Mouse (Mus musculus) CH12.LX (cell line): Measurements from ENCODE around the gene Dlx3.

Source experiments
- BHLHE40 ChIP-seq: IDR thresholded peaks from 2 replicates; pipeline ENCODE4 v1.6.1; 2011; ENCODE audit warnings: mild to moderate bottlenecking, low read depth, low read length, improper control_type of control experiment
- CHD1 ChIP-seq: IDR thresholded peaks from 2 replicates; pipeline ENCODE4 v1.6.1; 2012; ENCODE audit warnings: low read depth, low read length, improper control_type of control experiment, inconsistent platforms
- CTCF ChIP-seq, 2 experiments: IDR thresholded peaks in 1 of 2; conservative IDR thresholded peaks in 1 of 2; 2 replicates each; pipeline ENCODE4 v1.5.1; 2011 to 2012; ENCODE audit warnings: low read depth in 2 of 2, low read length in 2 of 2, improper control_type of control experiment in 1 of 2, inconsistent platforms in 1 of 2, mild to moderate bottlenecking in 1 of 2, moderate library complexity in 1 of 2
- EP300 ChIP-seq: IDR thresholded peaks from 2 replicates; pipeline ENCODE4 v1.6.1; 2011; ENCODE audit warnings: low read length, improper control_type of control experiment
- MAZ ChIP-seq: IDR thresholded peaks from 2 replicates; pipeline ENCODE4 v1.6.1; 2012; ENCODE audit warnings: low read depth, mild to moderate bottlenecking, inconsistent platforms, low read length, improper control_type of control experiment, moderate library complexity
- MEF2A ChIP-seq: IDR thresholded peaks from 2 replicates; pipeline ENCODE4 v1.6.1; 2014; ENCODE audit warnings: low read depth, mild to moderate bottlenecking, inconsistent platforms, low read length, improper control_type of control experiment, borderline replicate concordance
- POLR2A ChIP-seq: IDR thresholded peaks from 2 replicates; pipeline ENCODE4 v1.6.1; 2011; ENCODE audit warnings: low read depth, mild to moderate bottlenecking, improper control_type of control experiment, low read length
- SIN3A ChIP-seq: IDR thresholded peaks from 2 replicates; pipeline ENCODE4 v1.6.1; 2012; ENCODE audit warnings: low read length, improper control_type of control experiment, inconsistent platforms
- ZKSCAN1 ChIP-seq: IDR thresholded peaks from 2 replicates; pipeline ENCODE4 v1.6.1; 2012; ENCODE audit warnings: low read depth, inconsistent platforms, low read length, improper control_type of control experiment, borderline replicate concordance

DNA sequence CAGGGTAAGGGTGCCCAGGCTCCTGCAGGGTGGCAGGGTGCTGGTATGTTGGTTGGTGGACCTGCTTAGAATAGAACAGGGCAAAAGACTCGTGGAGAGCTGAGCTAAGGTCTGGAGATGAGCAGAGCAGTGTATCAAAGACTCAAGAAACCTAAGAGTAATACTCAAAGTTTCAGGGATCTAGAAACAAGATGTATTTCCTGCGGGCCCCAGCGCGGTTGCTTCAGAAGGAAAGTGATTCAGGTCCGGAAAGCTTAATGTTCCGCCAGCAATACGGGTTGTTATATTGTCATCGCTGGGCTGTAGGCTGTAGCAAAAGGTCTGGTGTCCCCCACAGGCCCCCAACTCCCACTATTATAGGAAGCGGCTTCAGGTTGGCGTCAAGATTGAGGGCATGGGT, 22.3 kb downstream of the Dlx3 start:
- TF ChIP-seq ZKSCAN1, result no peak
- no peak for TF ChIP-seq POLR2A
- no peak for TF ChIP-seq CHD1
- TF ChIP-seq CTCF (conservative IDR thresholded peaks at IDR 0.05 in 1 of 2, IDR thresholded peaks at IDR 0.05 in 1 of 2; ENCODE audit: low read depth in 2 of 2, low read length in 2 of 2), result no peak
- no peak for TF ChIP-seq EP300
- TF ChIP-seq MEF2A, result no peak
- no peak for TF ChIP-seq SIN3A
- TF ChIP-seq BHLHE40, result no peak
- no peak for TF ChIP-seq MAZ
